Mouse (Mus musculus) liver, adult 2 months (tissue): ENCODE results near the gene Pnma1. TPM values are rescaled to one million over a fixed set of nuclear protein-coding genes. Genes with fewer than 3 reads are reported as not detected.

ENCODE experiments used
- DNase-seq: peaks from one replicate; pipeline ENCODE4 v3.0.0-alpha.2; 2011; ENCODE audit warnings: low read depth, low spot score; ENCODE audit errors: extremely low read depth
- H3K27ac ChIP-seq: fragments of 200-500 bp; replicated peaks from 2 replicates; pipeline ENCODE4 v1.5.1; 2012; ENCODE audit warnings: low read depth, mild to moderate bottlenecking, control low read depth, inconsistent platforms, low read length; ENCODE audit not compliant: insufficient read depth
- H3K27me3 ChIP-seq: fragments of 200-500 bp; 2 replicates; pipeline ENCODE4 v1.6.1; 2012; ENCODE audit warnings: mild to moderate bottlenecking, moderate library complexity, low read length, inconsistent platforms; ENCODE audit not compliant: control insufficient read depth, insufficient read depth
- H3K36me3 ChIP-seq: fragments of 200-500 bp; 2 replicates; pipeline ENCODE4 v1.6.1; 2012; ENCODE audit warnings: low read length, inconsistent platforms; ENCODE audit not compliant: control insufficient read depth, insufficient read depth
- H3K4me1 ChIP-seq: fragments of 200-500 bp; 2 replicates; pipeline ENCODE4 v1.6.1; 2011; ENCODE audit warnings: low read length; ENCODE audit not compliant: control insufficient read depth, insufficient read depth
- H3K4me3 ChIP-seq: fragments of 200-500 bp; 2 replicates; pipeline ENCODE4 v1.5.1; 2011; ENCODE audit warnings: low read depth, mild to moderate bottlenecking, control low read depth, low read length, moderate library complexity; ENCODE audit not compliant: insufficient read depth
- H3K79me2 ChIP-seq: fragments of 200-500 bp; 2 replicates; pipeline ENCODE4 v1.6.1; 2012; ENCODE audit warnings: inconsistent platforms, mild to moderate bottlenecking, low read length, moderate library complexity; ENCODE audit not compliant: control insufficient read depth, insufficient read depth
- H3K9ac ChIP-seq: fragments of 200-500 bp; 2 replicates; pipeline ENCODE4 v1.6.1; 2012; ENCODE audit warnings: low read depth, mild to moderate bottlenecking, control low read depth, inconsistent platforms, low read length
- CTCF ChIP-seq: fragments of 200-500 bp; IDR thresholded peaks from 2 replicates; pipeline ENCODE4 v1.5.1; 2011; ENCODE audit warnings: low read depth, low read length, control low read depth
- POLR2A ChIP-seq: fragments of 200-500 bp; IDR thresholded peaks from 2 replicates; pipeline ENCODE4 v1.6.1; 2011; ENCODE audit warnings: low read length, control low read depth; ENCODE audit not compliant: insufficient read depth; ENCODE audit errors: extremely low read depth
- WGBS: fragments of 180-500 bp; shearing (Covaris S2); methylation state at CpG from one replicate; pipeline ENCODE4 v1.1.7; 2018; 5-methylcytosine and 5-hydroxymethylcytosine counted together
- polyA plus RNA-seq: library from polyadenylated mRNA; depleted of rRNA; stranded (reverse); fragments of >200 nt; gene quantifications from 2 replicates; pipeline ENCODE4 v1.2.3, GENCODE M21; 2012
- total RNA-seq: library from RNA; depleted of rRNA; stranded (reverse); fragments of >200 nt; gene quantifications from 2 replicates; pipeline ENCODE4 v1.2.3, GENCODE M21; 2014

Gene Pnma1
- total and polyA plus RNA-seq, 2 experiments: 0.18 TPM; not detected in 1

GRCm38 (mm10) chr12:84132265-84132664 lies 16.0 kb downstream of the Pnma1 start:
- 73% methylated on average over 3 of the region's 3 CpGs for WGBS

GRCm38 (mm10) chr12:84129931-84130330 lies 18.4 kb downstream of the Pnma1 start:
- Histone ChIP-seq H3K4me1 (no peaks in the 10 kb centered on the region), H3K4me3 (no peak overlapping the region), H3K79me2 (no peaks in the 10 kb centered on the region), H3K27ac (no peak overlapping the region), H3K36me3 (no peaks in the 10 kb centered on the region), H3K27me3 (no peaks in the 10 kb centered on the region), H3K9ac (no peak overlapping the region)
- 94% methylated on average over 8 of the region's 8 CpGs for WGBS
- no peak for TF ChIP-seq POLR2A
- TF ChIP-seq CTCF: no peak
- no peak for DNase-seq

More at GRCm38 (mm10) chr12:84132265-84132664, 16.0 kb downstream of the Pnma1 start:
- Histone ChIP-seq H3K79me2 (no peaks in the 10 kb centered on the region), H3K27ac (no peak overlapping the region), H3K4me1 (no peaks in the 10 kb centered on the region), H3K27me3 (no peaks in the 10 kb centered on the region), H3K9ac (no peak overlapping the region), H3K4me3 (no peak overlapping the region), H3K36me3 (no peaks in the 10 kb centered on the region)
- peak; percentile 64; the same call in 1 of the 2 replicates for TF ChIP-seq CTCF
- no peak for TF ChIP-seq POLR2A
- peak; percentile 33 for DNase-seq

- no peak overlapping the region for H3K27ac ChIP-seq
- H3K9ac ChIP-seq: no peak overlapping the region
- TF ChIP-seq CTCF (no peak), POLR2A (no peak)
- no peak overlapping the region for H3K4me3 ChIP-seq
- H3K36me3 ChIP-seq: no peaks in the 10 kb centered on the region
- H3K4me1 ChIP-seq: peaks cover 2% of the 10 kb centered on the region; the same call in 1 of the 2 replicates
- WGBS: 47% methylated on average over 6 of the region's 6 CpGs
- no peaks in the 10 kb centered on the region for H3K79me2 ChIP-seq
- H3K27me3 ChIP-seq: no peaks in the 10 kb centered on the region
- peak; percentile 79 for DNase-seq
Observed at GRCm38 (mm10) chr12:84128576-84128975, 19.7 kb downstream of the Pnma1 start.

GRCm38 (mm10) chr12:84126899-84127298 lies 21.4 kb downstream of the Pnma1 start:
- Histone ChIP-seq H3K79me2 (no peaks in the 10 kb centered on the region), H3K27me3 (no peaks in the 10 kb centered on the region), H3K36me3 (no peaks in the 10 kb centered on the region), H3K4me1 (peaks cover 2% of the 10 kb centered on the region; the same call in 1 of the 2 replicates), H3K9ac (no peak overlapping the region), H3K4me3 (no peak overlapping the region), H3K27ac (no peak overlapping the region)
- WGBS: 88% methylated on average over 2 of the region's 2 CpGs
- no peak for DNase-seq
- no peak for TF ChIP-seq POLR2A
- no peak for TF ChIP-seq CTCF

- Histone ChIP-seq H3K36me3 (no peaks in the 10 kb centered on the region), H3K27ac (no peak overlapping the region), H3K27me3 (no peaks in the 10 kb centered on the region), H3K4me1 (peaks cover 2% of the 10 kb centered on the region; the same call in 1 of the 2 replicates), H3K4me3 (no peak overlapping the region), H3K79me2 (no peaks in the 10 kb centered on the region), H3K9ac (no peak overlapping the region)
- TF ChIP-seq CTCF: no peak
- no peak for TF ChIP-seq POLR2A
- 83% methylated on average over 12 of the region's 12 CpGs for WGBS
- DNase-seq: no peak
Observed at GRCm38 (mm10) chr12:84125892-84126291, 22.4 kb downstream of the Pnma1 start.

GRCm38 (mm10) chr12:84119584-84119983 lies 28.7 kb downstream of the Pnma1 start:
- no peaks in the 10 kb centered on the region for H3K79me2 ChIP-seq
- no peak for DNase-seq
- no peak overlapping the region for H3K27ac ChIP-seq
- TF ChIP-seq POLR2A (no peak), CTCF (no peak)
- no peak overlapping the region for H3K4me3 ChIP-seq
- no peak overlapping the region for H3K9ac ChIP-seq
- H3K27me3 ChIP-seq: no peaks in the 10 kb centered on the region
- 94% methylated on average over 5 of the region's 5 CpGs for WGBS
- no peaks in the 10 kb centered on the region for H3K36me3 ChIP-seq
- peaks cover 3% of the 10 kb centered on the region; the same call in 1 of the 2 replicates for H3K4me1 ChIP-seq
